Mouse (Mus musculus) stomach, postnatal 0 days (tissue): Measurements from ENCODE around the gene Ptprg. TPM values are rescaled to one million over a fixed set of nuclear protein-coding genes. Genes with fewer than 3 reads are reported as not detected.

Source experiments
- ATAC-seq: fragments of 200-750 bp; cut with Nextera tagmentation; 2 replicates; pipeline ENCODE4 v1.8.0; 2017; ENCODE audit not compliant: low FRiP score, low TSS enrichment
- DNase-seq: peaks from one replicate; pipeline ENCODE4 v3.0.0-alpha.2; 2016; ENCODE audit warnings: low spot score
- H3K27ac ChIP-seq: fragments of 300-500 bp; sonication (generic); replicated peaks from 2 replicates; pipeline ENCODE4 v1.5.1; 2014; ENCODE audit warnings: mild to moderate bottlenecking, control low read depth
- H3K27me3 ChIP-seq: fragments of 300-500 bp; sonication (generic); 2 replicates; pipeline ENCODE4 v1.6.1; 2014; ENCODE audit warnings: low read length; ENCODE audit not compliant: control insufficient read depth, insufficient read depth
- H3K36me3 ChIP-seq: fragments of 300-500 bp; sonication (generic); 2 replicates; pipeline ENCODE4 v1.6.1; 2014; ENCODE audit warnings: low read length, mixed read lengths; ENCODE audit not compliant: control insufficient read depth, insufficient read depth
- H3K4me1 ChIP-seq: fragments of 300-500 bp; sonication (generic); replicated peaks from 2 replicates; pipeline ENCODE4 v1.6.1; 2014; ENCODE audit warnings: antibody characterized with exemption; ENCODE audit not compliant: control insufficient read depth, insufficient read depth
- H3K4me2 ChIP-seq: fragments of 300-500 bp; sonication (generic); replicated peaks from 2 replicates; pipeline ENCODE4 v1.6.1; 2014; ENCODE audit warnings: low read depth, mild to moderate bottlenecking, control low read depth, moderate library complexity
- H3K4me3 ChIP-seq: fragments of 300-500 bp; sonication (generic); 2 replicates; pipeline ENCODE4 v1.5.1; 2014; ENCODE audit warnings: low read depth, low read length, control low read depth
- H3K9ac ChIP-seq: fragments of 300-500 bp; sonication (generic); 2 replicates; pipeline ENCODE4 v1.6.1; 2014; ENCODE audit warnings: mild to moderate bottlenecking, low read length, control low read depth, mixed read lengths
- H3K9me3 ChIP-seq: fragments of 300-500 bp; sonication (generic); 2 replicates; pipeline ENCODE4 v1.6.1; 2016; ENCODE audit warnings: low read length; ENCODE audit not compliant: control insufficient read depth
- CTCF ChIP-seq: IDR thresholded peaks from 2 replicates; pipeline ENCODE4 v1.5.1; 2016; ENCODE audit warnings: antibody characterized with exemption, low read depth, mild to moderate bottlenecking, moderate library complexity
- EP300 ChIP-seq: optimal IDR thresholded peaks from 2 replicates; pipeline ENCODE3; 2016; ENCODE audit warnings: antibody characterized with exemption
- WGBS: fragments of 180-500 bp; shearing (Covaris S2); extraction: QIAGEN DNeasy Blood & Tissue Kit; methylation state at CpG from one replicate; pipeline ENCODE4 v1.1.7; 2014; 5-methylcytosine and 5-hydroxymethylcytosine counted together
- polyA plus RNA-seq: library from polyadenylated mRNA; unstranded; fragments of >200 nt; fragmentation: Nextera tagmentation; extraction: Ambion mirVana; gene quantifications from 2 replicates; pipeline ENCODE4 v1.2.1, GENCODE M21; 2015

The Ptprg gene
- polyA plus RNA-seq, 1 experiment from 2014 or later: 6.2 TPM

- ATAC-seq (no peak), DNase-seq (no peak)
- H3K4me1 ChIP-seq: no peaks in the 10 kb centered on the region
- H3K9me3 ChIP-seq: no peaks in the 10 kb centered on the region
- 82% methylated on average over 5 of the region's 5 CpGs for WGBS
- no peak overlapping the region for H3K4me2 ChIP-seq
- H3K9ac ChIP-seq: no peak overlapping the region
- no peak for TF ChIP-seq CTCF
- TF ChIP-seq EP300: no peak
- H3K27ac ChIP-seq: no peak overlapping the region
- H3K36me3 ChIP-seq: no peaks in the 10 kb centered on the region
- no peaks in the 10 kb centered on the region for H3K27me3 ChIP-seq
- no peak overlapping the region for H3K4me3 ChIP-seq
These were observed 41.0 kb downstream of the Ptprg start for GRCm38 (mm10) chr14:11594336-11594735.

GRCm38 (mm10) chr14:11604133-11604865 lies 51.0 kb downstream of the Ptprg start:
- no peak for TF ChIP-seq EP300
- TF ChIP-seq CTCF: no peak
- Histone ChIP-seq H3K27ac (no peak overlapping the region), H3K36me3 (no peaks in the 10 kb centered on the region), H3K4me3 (no peak overlapping the region), H3K4me1 (0 out of 2 replicates have a peak, but pooled peaks cover 3% of the 10 kb centered on the region), H3K9ac (no peak overlapping the region), H3K9me3 (no peaks in the 10 kb centered on the region), H3K27me3 (no peaks in the 10 kb centered on the region), H3K4me2 (no peak overlapping the region)
- no peak for DNase-seq
- no peak for ATAC-seq
- 59% methylated on average over 8 of the region's 8 CpGs for WGBS

- no peaks in the 10 kb centered on the region for H3K27me3 ChIP-seq
- H3K27ac ChIP-seq: no peak overlapping the region
- 0 out of 2 replicates have a peak, but pooled peaks cover 3% of the 10 kb centered on the region for H3K4me1 ChIP-seq
- H3K4me2 ChIP-seq: no peak overlapping the region
- TF ChIP-seq CTCF (no peak), EP300 (no peak)
- H3K9ac ChIP-seq: no peak overlapping the region
- no peak for DNase-seq
- no peaks in the 10 kb centered on the region for H3K9me3 ChIP-seq
- ATAC-seq: no peak
- no peaks in the 10 kb centered on the region for H3K36me3 ChIP-seq
- 43% methylated on average over 8 of the region's 8 CpGs for WGBS
- H3K4me3 ChIP-seq: no peak overlapping the region
These were observed 55.0 kb downstream of the Ptprg start for GRCm38 (mm10) chr14:11608366-11608765.

GRCm38 (mm10) chr14:11609857-11610582 lies 56.7 kb downstream of the Ptprg start:
- Histone ChIP-seq H3K9me3 (no peaks in the 10 kb centered on the region), H3K9ac (no peak overlapping the region), H3K4me1 (0 out of 2 replicates have a peak, but pooled peaks cover 3% of the 10 kb centered on the region), H3K4me2 (no peak overlapping the region), H3K27ac (no peak overlapping the region), H3K27me3 (no peaks in the 10 kb centered on the region), H3K36me3 (no peaks in the 10 kb centered on the region), H3K4me3 (no peak overlapping the region)
- ATAC-seq: no peak
- TF ChIP-seq CTCF: no peak
- TF ChIP-seq EP300: no peak
- DNase-seq: no peak
- 89% methylated on average over 7 of the region's 7 CpGs for WGBS

GRCm38 (mm10) chr14:11612426-11612825 lies 59.1 kb downstream of the Ptprg start:
- no peak for ATAC-seq
- H3K27me3 ChIP-seq: no peaks in the 10 kb centered on the region
- no peaks in the 10 kb centered on the region for H3K36me3 ChIP-seq
- TF ChIP-seq CTCF (no peak), EP300 (no peak)
- WGBS: 67% methylated on average over 5 of the region's 5 CpGs
- no peaks in the 10 kb centered on the region for H3K9me3 ChIP-seq
- no peak overlapping the region for H3K4me2 ChIP-seq
- H3K9ac ChIP-seq: no peak overlapping the region
- DNase-seq: no peak
- no peak overlapping the region for H3K4me3 ChIP-seq
- H3K27ac ChIP-seq: no peak overlapping the region
- 0 out of 2 replicates have a peak, but pooled peaks cover under 1% of the 10 kb centered on the region for H3K4me1 ChIP-seq

GRCm38 (mm10) chr14:11613146-11613545 lies 59.8 kb downstream of the Ptprg start:
- no peak for TF ChIP-seq CTCF
- no peak for TF ChIP-seq EP300
- Histone ChIP-seq H3K36me3 (no peaks in the 10 kb centered on the region), H3K4me3 (no peak overlapping the region), H3K27ac (no peak overlapping the region), H3K9ac (no peak overlapping the region), H3K9me3 (no peaks in the 10 kb centered on the region), H3K4me1 (no peaks in the 10 kb centered on the region), H3K27me3 (no peaks in the 10 kb centered on the region), H3K4me2 (no peak overlapping the region)
- WGBS: 46% methylated on average over 3 of the region's 3 CpGs
- ATAC-seq (no peak), DNase-seq (no peak)
